Mouse (Mus musculus) ovary, postnatal 36 days (tissue): ENCODE data around the gene Gm13023.
"Not testable (repeated sequence)": the region's sequence is repeated elsewhere in the genome, so short reads cannot be mapped to it uniquely, and the experiment has no call there.

Experiments used
- DNase-seq: peaks from one replicate; pipeline ENCODE4 v3.0.0; 2022; ENCODE audit warnings: low spot score, mixed read lengths

Gm13023 gene

GRCm38 (mm10) chr4:143789052-143789451, at the start of gene Gm13023:
Gm13023 (plus strand) TSS chr4:143789352.
- not testable (repeated sequence) for DNase-seq

- no peak for DNase-seq
Observed at GRCm38 (mm10) chr4:143815993-143816392, 26.8 kb downstream of the Gm13023 start, which contains the start of gene Gm13084. Gm13084 (minus strand) TSS chr4:143816093.
